Mouse (Mus musculus): ENCODE results near the gene Dlg4.

GRCm38 (mm10) chr11:70031321-70031670 is 14.6 kb downstream of the Dlg4 start:
- TF ChIP-seq POLR2A (IDR thresholded peaks at IDR 0.05; ENCODE audit: low read depth, low read length) (no peak), CTCF (conservative IDR thresholded peaks at IDR 0.05; ENCODE audit: insufficient read depth, insufficient read length, low read depth, low read length) (no peak)
